Mouse (Mus musculus) cerebellum, adult 8-10 months (tissue): Measurements from ENCODE around the gene Slc12a8.
"Not testable (repeated sequence)": the region's sequence is repeated elsewhere in the genome, so short reads cannot be mapped to it uniquely, and the experiment has no call there.

ENCODE experiments used
- DNase-seq: peaks from one replicate; pipeline ENCODE4 v3.0.0; 2022

The Slc12a8 gene

DNA sequence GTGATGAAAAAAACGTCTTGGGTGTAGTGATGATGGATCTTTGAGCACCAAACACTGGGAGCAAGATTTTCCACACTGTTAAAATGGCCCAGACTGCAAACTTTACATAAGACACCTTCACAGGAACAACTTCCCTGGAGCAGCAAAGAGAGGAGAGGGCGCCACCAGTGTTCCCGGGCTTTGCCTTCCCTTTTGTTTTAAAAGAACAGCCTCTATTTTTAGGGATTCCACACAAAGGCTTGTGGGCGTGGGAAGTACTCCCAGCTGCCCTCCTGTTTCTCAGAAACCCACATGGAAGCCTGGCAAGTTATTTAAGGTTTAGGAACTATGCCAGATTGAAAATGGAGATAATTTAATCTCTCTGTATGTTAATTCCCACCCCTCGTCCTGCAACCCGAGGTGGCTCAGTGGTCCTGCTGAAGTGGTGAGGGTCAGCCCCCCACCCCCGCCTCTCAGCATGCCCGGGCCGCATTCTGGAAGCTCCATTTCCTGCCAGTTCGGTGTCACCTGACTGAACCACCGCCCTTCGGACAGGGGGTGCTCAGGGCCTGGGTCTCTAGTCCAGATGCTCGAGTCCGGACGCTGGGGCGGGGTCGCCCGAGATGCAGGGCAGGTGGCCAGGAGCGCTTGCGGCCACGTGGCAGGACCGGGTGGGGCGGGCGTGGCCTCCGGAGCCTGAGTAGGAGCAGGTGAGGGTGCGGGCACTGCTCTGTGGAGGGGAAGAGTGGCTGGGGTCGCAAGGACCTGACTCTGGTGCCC is at the start of gene Slc12a8:
Gene Slc12a8, plus strand, starts transcription at position 522 of the 759 bp plus-strand sequence.
- DNase-seq, result peak; percentile 22

DNA sequence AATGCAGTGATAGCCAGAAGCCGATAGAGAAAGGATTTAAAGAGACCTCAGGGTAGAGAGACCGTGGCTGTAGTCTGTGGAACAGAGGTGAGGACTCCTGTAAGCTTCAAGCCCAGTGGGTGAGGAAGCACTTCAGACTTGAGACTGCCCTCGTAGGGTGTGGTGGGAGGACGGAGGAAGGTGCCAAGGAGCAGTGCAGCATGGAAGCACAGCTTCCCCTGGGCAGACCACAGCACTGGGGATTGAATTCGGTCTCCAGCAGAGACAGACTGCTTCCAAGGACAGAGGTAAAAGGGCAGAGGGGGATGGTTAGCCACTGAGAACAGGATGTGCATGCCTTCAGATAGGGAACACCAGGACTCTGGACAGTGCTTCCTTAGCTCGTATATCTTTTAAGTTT is 49.7 kb upstream of the Slc12a8 start:
- no peak for DNase-seq

DNA sequence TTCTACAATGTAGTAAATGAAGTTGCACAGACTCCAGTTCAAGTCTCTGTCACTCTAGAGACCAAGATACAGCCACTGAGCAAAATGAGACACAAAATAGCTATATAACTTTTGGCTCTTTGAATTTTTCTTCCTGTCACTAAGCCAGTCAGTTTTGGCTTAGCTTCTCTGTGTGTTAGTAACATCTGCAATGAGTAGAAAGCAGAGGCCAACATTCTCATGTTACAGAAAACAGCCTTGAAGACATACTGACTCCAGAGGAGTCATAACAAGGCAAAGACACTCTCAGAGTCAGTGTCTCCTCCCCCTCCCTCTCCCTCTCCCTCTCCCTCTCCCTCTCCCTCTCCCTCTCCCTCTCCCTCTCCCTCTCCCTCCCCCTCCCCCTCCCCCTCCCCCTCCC is 47.2 kb upstream of the Slc12a8 start:
- DNase-seq, result no peak

DNA sequence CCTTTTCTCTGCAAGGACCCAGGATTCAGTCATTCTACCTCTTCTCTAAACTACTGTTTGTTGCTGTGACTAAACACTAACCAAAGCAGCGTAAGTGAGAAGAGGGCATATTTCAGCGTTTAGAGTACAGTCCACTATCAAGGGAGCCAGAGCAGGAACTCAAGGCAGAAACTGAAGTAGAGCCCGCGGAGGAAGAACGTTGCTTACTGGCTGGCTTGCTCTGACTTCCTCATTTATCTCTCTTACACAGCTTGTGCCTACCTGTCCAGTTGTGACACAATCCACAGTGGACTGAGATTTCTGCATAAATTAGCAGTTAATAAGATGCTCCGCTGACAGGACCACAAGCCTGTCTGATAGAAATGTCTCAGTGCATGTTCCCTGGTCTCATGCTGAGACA is 42.7 kb upstream of the Slc12a8 start:
- no peak for DNase-seq

DNA sequence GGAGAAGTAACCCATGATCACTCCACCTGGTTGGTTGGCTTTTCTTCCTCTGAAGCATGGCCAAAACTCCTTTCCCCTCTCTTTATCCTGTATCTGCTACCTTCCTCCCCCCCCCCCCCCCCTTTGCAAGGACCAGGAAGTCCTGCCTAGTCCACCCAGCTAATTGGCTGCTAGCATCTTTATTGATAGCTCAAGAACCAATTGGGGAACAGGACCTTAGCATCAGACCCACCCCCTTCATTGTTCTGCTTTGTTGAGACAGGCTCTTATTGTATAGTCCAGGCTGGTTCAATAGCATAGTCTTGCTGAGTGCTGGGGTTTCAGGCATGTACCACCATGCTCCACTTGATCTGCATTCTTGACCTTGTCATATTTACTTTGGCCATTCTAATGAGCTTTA is 37.2 kb upstream of the Slc12a8 start:
- DNase-seq, result no peak

DNA sequence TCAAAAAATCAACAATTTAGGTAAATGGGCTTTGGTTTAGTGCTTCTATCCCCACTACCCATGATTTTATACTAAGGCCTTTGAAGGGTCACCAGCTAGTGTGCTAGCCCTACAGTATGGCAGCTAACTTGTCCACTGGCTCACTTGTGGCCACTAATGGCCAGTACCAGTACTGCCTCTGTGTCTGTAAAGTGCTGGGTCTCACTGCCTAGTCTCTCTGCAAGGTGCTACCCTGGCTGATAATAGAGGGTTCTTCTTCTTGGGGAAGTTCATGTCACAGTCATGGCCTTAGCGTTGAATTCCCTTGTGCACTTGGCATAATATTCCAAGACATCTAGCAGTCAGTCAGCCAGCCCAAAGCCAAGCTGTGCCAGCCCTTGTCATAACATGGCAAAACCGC is 36.0 kb upstream of the Slc12a8 start:
- DNase-seq, result no peak

DNA sequence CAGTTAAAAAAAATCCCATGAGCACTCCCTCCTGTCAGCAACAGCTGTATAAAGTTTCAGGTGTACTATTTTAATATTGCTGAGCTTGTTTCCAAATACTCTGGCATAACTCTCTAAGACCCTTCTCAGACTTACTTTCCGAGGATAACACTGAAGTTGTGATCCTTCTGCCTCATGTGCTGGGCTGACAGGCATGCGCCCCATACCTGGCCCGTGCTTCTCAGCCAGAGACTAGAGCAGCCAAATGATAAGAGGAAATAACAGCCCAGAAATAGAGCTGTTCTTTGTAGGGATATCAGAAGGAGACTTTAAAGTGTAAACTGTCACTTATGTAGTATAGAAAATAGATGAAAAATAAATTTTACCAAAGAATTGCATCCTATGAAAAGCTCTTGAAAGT is 34.8 kb upstream of the Slc12a8 start:
- DNase-seq, result no peak

DNA sequence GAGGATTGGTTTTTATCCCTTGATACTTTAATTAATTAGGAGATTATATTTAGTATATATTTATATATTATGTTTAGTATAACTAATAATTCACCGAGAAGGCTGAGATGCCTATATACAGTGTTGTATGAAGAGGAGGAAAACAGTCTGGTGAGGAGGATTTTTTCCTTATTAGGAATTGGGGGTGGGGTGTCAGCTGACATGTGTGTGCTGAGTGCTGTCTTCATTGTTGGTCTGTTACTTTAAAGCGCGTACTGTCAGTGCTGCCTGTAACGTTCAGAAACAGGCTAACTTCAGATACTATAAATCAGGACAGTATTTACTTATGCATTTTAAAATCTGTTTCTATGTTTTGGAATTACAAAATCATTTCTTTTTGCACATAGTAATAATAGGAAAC is 29.4 kb upstream of the Slc12a8 start:
- DNase-seq, result no peak

DNA sequence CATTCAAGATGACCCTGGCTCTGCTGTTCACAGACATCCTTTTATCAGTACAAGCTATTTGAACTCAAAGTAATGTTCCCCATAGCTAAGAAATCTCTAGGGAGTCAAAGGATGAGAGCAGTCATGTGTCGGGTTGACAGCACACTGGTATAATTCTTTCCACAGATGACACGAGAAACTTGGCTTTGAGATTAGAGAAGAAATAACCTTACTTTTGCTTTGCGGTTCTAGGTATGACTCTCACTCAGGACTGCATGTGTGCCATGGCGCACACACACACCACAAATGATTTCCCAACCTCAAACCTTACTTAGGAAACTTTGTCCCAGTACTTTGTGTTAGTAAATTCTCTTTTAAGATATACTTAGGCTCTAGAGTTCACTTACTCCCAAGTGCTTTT is 22.8 kb upstream of the Slc12a8 start:
- DNase-seq, result no peak

DNA sequence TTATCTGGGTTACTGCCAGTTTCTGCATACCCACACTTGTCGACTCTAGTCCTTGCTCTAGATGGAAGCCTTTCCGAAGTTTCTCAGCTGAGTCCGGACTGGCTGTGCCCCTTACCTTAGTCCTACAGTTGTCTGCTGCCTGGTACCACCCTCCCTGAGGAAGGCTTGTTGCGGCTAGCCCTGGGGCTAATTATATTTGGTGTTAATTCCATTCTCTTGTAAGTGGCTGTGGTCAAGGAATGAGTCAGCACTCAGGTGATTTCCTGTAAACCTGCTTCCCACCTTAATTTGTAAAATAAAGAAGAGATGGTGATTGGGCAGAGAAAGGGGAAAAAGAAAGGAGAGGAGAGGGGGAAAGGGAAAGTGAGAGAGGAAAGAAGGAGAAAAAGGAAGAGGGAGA is 9.0 kb upstream of the Slc12a8 start:
- no peak for DNase-seq

DNA sequence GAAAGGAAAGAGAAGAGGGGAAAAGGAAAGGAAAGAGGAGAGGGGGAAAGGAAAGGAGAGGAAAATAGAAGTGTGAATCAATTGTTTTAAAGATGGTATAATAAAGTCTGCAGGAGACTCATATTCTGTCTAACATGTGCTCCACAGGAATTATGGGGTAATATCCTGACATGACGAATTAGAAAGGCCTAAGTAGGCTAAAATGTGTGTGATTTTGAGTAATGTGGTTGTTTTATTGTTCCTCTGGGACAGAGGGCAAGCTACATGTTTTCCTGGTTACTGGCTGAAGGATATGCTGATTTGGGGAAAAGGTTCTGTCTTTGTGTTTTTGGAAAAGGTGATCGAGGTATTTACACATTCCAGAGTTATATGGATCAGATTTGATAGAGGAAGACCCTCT is 7.9 kb upstream of the Slc12a8 start:
- DNase-seq, result not testable (repeated sequence)

DNA sequence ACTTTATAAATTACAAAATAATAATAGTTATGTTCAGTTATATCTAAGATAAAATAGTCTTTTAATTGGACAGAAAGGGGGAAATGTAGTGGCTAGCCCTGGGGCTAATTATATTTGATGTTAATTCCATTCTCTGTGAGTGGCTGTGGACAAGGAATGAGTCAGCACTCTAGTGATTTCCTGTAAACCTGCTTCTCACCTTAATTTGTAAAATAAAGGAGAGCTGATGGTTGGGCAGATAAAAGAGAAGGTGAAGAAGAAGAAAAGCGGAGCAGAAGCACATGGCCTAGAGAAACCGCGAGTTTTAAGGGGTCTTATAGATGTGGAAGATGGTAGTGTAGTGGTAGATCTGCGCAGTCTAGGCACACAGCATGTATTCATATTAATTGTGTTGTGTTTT is 6.3 kb upstream of the Slc12a8 start:
- not testable (repeated sequence) for DNase-seq

DNA sequence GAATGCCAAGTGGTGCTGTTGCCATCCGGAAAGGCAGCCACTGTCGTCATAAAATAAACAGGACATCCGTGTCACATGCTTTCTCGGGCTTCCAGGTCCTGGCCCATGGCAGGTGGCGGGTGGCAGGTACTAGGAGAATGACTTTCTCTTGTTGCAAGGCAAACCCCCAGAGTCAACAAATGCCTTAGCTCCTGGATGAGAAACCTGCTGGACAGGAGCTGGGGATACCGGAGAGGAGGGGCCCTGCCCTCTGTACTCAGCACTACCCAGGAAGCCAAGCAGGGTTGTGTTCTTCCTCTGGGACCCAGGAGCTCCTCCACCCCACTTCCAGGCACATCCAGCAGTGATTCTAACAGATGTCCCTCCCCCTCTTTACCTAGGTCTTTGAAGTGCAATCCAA is 4.6 kb upstream of the Slc12a8 start:
- DNase-seq, result no peak

DNA sequence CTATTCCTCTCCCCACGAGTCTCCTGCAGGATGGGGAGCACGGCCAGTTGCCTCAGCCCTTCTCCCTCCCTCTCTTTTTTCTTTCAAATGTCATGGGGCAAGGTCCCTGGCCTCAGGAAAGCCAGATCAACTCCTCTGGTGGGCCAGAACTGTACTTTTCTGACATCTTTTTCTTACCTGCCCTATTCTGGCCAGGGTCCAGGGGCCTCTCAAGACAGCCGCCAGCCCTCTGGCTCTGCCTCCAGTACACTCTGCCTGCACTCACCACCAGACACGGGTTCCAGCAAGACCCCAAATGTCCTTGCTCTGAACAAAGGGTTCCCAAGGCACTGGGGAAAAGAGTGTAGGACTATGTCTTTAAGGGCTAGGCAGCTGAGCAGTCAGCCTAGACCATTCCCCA is 499 bp downstream of the Slc12a8 start:
- DNase-seq, result no peak

DNA sequence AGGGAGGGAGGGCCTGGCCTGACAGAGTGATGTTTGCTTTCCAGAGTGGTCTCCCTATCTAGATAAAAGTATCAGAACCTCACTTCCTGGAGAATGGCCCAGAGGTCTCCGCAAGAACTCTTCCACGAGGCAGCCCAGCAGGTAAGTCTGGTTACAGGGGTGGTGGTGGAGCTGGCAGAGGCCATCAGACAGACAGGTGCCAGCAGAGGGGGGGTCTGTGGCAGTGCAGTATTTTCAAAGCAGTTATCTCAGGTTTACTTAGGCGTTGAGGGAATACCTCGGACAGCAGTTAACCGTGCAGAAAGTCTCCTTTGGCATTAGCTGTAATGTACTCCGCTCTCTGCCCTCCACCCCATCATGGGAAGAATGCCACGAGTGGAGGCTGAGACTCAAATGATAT is 1.1 kb downstream of the Slc12a8 start:
- no peak for DNase-seq

DNA sequence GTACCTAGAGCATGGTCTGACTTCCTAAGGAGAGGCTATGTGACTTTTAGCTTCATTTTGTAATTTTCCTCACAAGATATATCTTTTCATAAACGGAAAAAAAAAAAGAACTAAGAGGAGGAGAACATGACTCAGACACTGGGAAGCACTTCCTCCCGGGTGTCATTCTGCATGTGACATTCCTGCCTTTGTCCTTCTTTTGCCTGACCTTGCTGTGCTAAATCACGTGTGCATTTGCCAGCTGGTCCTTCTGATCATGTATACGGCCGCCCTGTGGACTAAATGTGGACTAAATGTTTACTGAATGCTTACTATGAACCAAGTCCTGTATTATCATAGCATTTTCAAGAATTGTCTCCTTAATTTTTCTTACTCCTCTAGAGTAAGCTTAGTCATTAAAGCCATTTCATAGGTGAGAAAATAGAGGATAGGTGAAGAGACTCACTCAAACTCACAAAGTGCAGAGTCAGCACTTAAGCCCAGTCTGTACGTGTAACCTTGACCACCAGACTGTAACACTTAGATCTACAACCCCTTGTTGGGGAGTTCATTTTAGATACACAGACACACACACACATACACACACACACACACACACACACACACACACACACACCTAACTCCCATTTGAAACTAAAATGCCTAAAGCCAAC is 2.9 kb downstream of the Slc12a8 start:
- no peak for DNase-seq

DNA sequence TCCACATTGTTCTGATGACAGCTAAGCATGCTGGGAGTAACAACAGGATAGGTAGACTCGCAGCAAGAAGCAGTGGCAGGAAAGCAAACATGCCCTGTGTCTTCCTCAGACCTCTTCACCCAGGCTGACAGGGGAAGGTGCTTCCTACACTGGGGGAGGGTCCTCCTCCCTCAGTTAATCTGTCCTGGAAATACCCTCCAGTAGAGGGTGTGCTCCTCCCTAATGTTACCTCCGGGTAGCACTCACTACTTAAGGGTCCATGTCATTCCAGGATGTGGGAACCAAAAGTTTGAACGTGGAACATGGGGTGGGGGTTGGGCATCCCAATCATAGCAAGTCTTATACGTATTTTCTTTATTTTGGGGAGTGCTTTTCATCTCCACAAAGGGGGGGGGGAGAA is 5.4 kb downstream of the Slc12a8 start:
- DNase-seq, result no peak

DNA sequence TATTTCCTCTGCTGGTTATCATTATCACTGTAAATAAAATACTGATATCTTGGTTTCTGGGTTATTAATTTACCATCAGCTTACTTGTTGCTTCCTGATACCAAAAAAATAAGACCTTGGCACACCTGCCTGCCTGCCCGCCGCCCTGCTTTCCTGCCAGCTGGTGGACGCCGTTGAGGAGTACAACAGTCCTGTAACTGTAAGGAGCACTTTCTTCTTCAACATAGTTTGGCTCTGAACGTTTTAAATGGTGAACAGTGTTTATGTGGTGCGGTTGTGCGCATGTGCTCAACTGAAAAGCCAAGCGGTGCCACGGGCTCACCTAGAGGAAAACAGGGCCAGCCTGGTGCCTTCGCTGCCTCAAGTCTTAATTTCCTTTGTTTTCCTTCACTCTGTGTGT is 6.4 kb downstream of the Slc12a8 start:
- no peak for DNase-seq

DNA sequence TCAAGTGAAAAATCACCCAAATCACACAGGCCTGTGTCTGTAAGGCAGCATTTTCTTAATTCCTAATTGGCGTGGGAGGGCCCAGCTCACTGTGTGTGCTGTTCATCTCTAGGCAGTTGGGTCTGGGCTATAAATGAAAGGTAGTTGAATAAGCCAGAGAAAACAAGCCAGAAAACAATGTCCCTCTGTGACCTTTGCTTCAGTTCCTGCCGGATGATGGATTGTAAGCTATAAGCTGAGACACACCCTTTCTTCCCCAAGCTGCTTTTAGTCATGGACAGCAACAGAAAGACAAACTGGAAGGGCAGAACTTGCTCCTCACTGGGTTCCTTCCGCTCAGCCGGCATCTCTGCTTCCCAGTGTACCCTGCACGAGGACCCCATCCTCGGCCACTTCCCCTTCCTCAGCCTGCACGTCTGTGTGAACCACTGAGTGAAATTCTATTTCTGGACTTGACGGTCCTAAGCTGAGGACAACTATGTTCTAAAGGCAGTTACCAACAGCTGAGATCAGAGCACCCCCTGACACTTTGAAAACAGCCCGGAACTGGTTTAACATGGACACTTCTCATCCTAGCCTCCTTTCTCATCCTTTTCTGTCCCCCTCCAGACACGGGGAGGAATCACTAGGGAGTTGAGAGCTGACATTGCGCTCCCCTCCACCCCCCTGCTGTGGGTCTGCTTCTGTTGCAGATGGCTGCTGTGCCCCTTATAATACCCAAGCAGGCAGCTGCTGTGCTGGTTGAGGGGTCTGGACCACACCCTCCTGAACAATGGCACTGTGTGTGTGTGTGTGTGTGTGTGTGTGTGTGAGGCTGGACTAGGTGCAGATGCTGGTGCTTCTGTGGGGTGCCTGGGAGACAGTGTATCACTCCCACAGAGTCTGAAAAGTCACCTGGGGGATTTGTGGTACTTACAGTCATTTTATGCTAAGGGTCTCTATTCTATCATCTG is 12.7 kb downstream of the Slc12a8 start:
- DNase-seq, result no peak

DNA sequence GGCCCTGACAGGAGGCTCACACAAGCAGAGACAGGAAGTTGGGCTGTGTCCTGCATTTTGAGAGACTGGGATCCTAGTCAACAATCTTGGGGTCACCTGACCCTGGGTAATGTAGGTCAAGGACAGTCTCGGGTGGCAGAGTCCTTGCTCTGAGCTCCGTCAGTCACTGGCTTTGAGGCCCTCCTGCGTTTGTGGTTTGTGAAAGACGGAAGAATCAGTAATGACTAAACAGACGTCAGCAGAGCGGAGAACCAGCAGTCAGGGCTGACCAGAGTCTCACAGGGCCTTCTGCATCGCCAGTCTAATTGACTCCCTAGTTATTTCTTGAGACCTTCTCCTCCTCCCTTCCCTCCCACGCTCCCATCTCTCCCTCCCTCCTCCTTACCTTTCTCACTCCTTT is 14.1 kb downstream of the Slc12a8 start:
- no peak for DNase-seq

DNA sequence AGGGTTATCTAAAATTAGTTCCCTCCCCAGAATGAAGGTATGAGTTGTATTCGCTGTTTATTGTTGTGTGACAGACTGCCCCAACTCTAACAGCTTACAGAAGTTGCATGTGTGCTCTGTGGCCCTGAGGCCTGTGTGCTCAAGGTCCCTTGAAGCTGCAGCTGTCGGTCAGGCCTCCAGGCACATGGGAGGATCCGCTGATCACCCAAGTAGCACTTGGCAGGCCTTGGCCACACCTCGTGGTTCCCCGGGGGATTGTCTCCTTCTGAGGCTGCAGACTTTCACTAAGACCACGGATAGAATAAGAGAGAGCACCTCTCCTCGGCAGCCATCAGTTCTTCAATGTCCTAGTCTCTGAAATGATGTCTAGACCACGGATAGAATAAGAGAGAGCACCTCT is 19.3 kb downstream of the Slc12a8 start:
- DNase-seq, result no peak

DNA sequence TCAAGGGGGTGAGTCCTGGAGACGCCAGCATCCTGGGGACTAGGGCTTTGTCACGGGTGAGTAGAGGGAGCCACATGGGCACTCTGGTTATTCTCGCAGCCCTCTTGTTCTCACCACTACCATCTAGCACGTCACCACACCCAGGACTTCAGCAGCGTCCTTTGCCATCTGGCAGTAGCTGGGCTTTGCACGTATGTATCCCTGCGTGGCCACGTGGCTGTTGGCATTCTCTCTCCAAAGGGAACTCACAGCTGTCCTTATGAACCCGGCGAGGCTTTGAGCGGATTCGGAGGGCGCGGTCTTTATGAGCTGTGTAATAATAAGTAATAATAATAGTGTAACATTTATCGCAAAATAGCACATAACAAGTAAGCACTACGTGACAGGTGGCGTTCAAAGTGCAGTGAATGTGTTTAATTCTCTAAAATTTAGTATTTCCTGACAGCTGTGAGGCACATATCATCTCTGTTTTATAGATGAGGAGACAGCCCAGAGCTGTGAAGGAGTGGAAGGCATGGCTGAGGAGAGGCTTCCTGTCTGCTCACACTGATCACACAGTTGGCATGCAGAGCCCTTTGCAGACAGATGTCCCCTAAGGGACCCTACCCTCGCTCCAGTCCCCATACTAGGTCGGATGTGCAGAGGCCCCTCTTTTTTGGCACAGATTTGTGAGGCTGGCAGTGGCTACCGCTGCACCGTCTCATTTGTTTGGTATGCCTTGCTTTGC is 20.5 kb downstream of the Slc12a8 start:
- no peak for DNase-seq

DNA sequence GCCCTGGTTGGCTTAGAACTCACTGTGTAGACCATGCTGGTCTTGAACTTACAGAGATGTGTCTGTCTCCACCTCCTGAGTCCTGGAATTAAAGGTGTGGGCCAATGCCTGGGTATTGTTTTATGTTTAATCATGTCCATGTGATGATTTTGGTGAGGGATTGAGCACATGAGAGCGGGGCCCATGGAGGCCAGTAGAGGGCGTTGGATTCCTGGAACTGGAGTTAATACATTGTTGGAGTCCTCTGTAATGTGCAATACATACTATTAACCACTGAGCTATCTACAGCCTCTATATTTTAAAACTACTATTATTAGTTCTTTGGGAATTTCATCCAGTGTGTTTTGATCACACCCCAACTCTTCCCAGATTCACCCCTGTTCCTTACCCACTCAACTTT is 27.2 kb downstream of the Slc12a8 start:
- DNase-seq, result no peak
